ENCODE assay signal across 10 mouse cellular contexts in genomic region chr7:12992222-12992621, GRCm38 (mm10). TPM values are rescaled to one million over a fixed set of nuclear protein-coding genes. Genes with fewer than 3 reads are reported as not detected.
DNase-seq lines count a peak whose midpoint lies in the region; ATAC-seq and TF ChIP-seq lines count a peak whose summit lies in the region.
"Had no signal": no experiment of that assay in that cellular context is flagged by ENCODE, and none has a peak within 500 bp of the region (broad histone marks: within the 10 kb centered on the region; RNA-seq: fewer than 3 reads in every experiment).

No protein-coding gene starts in this region.

- no peak for TF ChIP-seq EP300 in liver, embryonic 14.5 days (IDR thresholded peaks at IDR 0.05; ENCODE audit: low read depth)

- H3K9me3 ChIP-seq in liver, embryonic 12.5 days (replicated peaks) = no peaks in the 10 kb centered on the region
- no peaks in the 10 kb centered on the region for H3K9me3 ChIP-seq in liver, embryonic 14.5 days (ENCODE audit: control insufficient read depth, low read length)
- no peaks in the 10 kb centered on the region for H3K9me3 ChIP-seq in limb, embryonic 10.5 days (replicated peaks)
- H3K9me3 ChIP-seq: liver, embryonic 15.5 days had no signal

- peak; percentile 60 for DNase-seq in liver
- peak; percentile 66 for DNase-seq in NIH3T3 (ENCODE audit: low read depth)
- peak in 1 of 3 experiments; percentile 50 for DNase-seq in liver, embryonic 14.5 days (ENCODE audit: low read depth in 3 of 3, low spot score in 3 of 3)
- peak; percentile 71 for DNase-seq in thymus, postnatal 14 days
- no peak for DNase-seq in right cerebral cortex, postnatal 10 days (ENCODE audit: low spot score in 2 of 2)
- no peak for DNase-seq in limb, embryonic 10.5 days (ENCODE audit: low spot score)
- DNase-seq: cerebellum, adult 2 months; gastrocnemius, postnatal 14 days had no signal

- H3K27me3 ChIP-seq in liver, embryonic 12.5 days (replicated peaks) = no peaks in the 10 kb centered on the region; the same call in 1 of the 2 replicates
- H3K27me3 ChIP-seq in liver, embryonic 14.5 days (ENCODE audit: control insufficient read depth, insufficient read depth, low read length) = no peaks in the 10 kb centered on the region
- no peaks in the 10 kb centered on the region for H3K27me3 ChIP-seq in limb, embryonic 10.5 days (ENCODE audit: low read depth, poor library complexity, severe bottlenecking)
- H3K27me3 ChIP-seq: liver, embryonic 15.5 days had no signal

- no peak overlapping the region for H3K27ac ChIP-seq in liver, embryonic 12.5 days
- no peak overlapping the region for H3K27ac ChIP-seq in liver, embryonic 14.5 days
- H3K27ac ChIP-seq in limb, embryonic 10.5 days = no peak overlapping the region
- H3K27ac ChIP-seq: liver, embryonic 15.5 days had no signal

- no peak for ATAC-seq in liver, embryonic 12.5 days
- no peak for ATAC-seq in liver, embryonic 14.5 days (ENCODE audit: insufficient read depth)

- WGBS in liver, embryonic 12.5 days (ENCODE audit: insufficient replicate concordance) = 1% methylated on average over 3 of the region's 3 CpGs
- 1% methylated on average over 3 of the region's 3 CpGs for WGBS in liver, embryonic 14.5 days (ENCODE audit: insufficient replicate concordance)
- 5% methylated on average over 3 of the region's 3 CpGs for WGBS in limb, embryonic 10.5 days

- H3K4me1 ChIP-seq in liver, embryonic 12.5 days = peaks cover 21% of the 10 kb centered on the region
- H3K4me1 ChIP-seq in liver, embryonic 14.5 days (replicated peaks; ENCODE audit: control insufficient read depth in 2 of 2, insufficient read depth in 2 of 2, low read length in 1 of 2) = peaks cover 12 to 17% of the 10 kb centered on the region in 2 experiments
- H3K4me1 ChIP-seq in limb, embryonic 10.5 days = no peaks in the 10 kb centered on the region

- no peaks in the 10 kb centered on the region for H3K36me3 ChIP-seq in liver, embryonic 12.5 days
- H3K36me3 ChIP-seq in liver, embryonic 14.5 days (replicated peaks; ENCODE audit: control insufficient read depth, insufficient read depth, low read depth) = no peaks in the 10 kb centered on the region
- no peaks in the 10 kb centered on the region for H3K36me3 ChIP-seq in limb, embryonic 10.5 days
- H3K36me3 ChIP-seq: liver, embryonic 15.5 days had no signal

- no peak overlapping the region for H3K9ac ChIP-seq in liver, embryonic 12.5 days
- H3K9ac ChIP-seq in liver, embryonic 14.5 days (replicated peaks) = no peak overlapping the region
- H3K9ac ChIP-seq: liver, embryonic 15.5 days had no signal

- no peak overlapping the region for H3K4me3 ChIP-seq in liver, embryonic 12.5 days
- H3K4me3 ChIP-seq in liver, embryonic 14.5 days (ENCODE audit: insufficient read depth in 1 of 2, low read depth in 2 of 2, low read length in 2 of 2) = no peak overlapping the region
- H3K4me3 ChIP-seq in limb, embryonic 10.5 days = no peak overlapping the region
- H3K4me3 ChIP-seq: liver, embryonic 15.5 days had no signal

- no peak overlapping the region for H3K4me2 ChIP-seq in liver, embryonic 12.5 days
- H3K4me2 ChIP-seq in liver, embryonic 14.5 days (ENCODE audit: low read depth) = no peak overlapping the region
- H3K4me2 ChIP-seq: liver, embryonic 15.5 days had no signal

- peak; percentile 67 for TF ChIP-seq CTCF in liver, embryonic 14.5 days (IDR thresholded peaks at IDR 0.05; ENCODE audit: low read depth)

RNA-seq across cellular contexts. Expression of gene Slc27a5, which starts 5.8 kb away (rescaled TPM):
- polyA plus RNA-seq in liver, embryonic 12.5 days (2016; fragmentation: Nextera tagmentation; extraction: Ambion mirVana) = 1.3 and 1.5 TPM in 2 replicates
- polyA plus RNA-seq in liver, embryonic 14.5 days (2012; rRNA removed) = 4.9 and 7.7 TPM in 2 replicates
- 10.1 and 10.7 TPM in 2 replicates for polyA plus RNA-seq in liver, embryonic 14.5 days (2014; fragmentation: Nextera tagmentation; extraction: Ambion mirVana)
- polyA plus RNA-seq in limb, embryonic 10.5 days (2016; fragmentation: Nextera tagmentation; extraction: Ambion mirVana) = not detected in 2 replicates

RNA-seq across cellular contexts. Expression of gene Trim28, which starts 6.7 kb away (rescaled TPM):
- 201 and 203 TPM in 2 replicates for polyA plus RNA-seq in liver, embryonic 12.5 days (2016; fragmentation: Nextera tagmentation; extraction: Ambion mirVana)
- polyA plus RNA-seq in liver, embryonic 14.5 days (2012; rRNA removed) = 119 and 138 TPM in 2 replicates
- polyA plus RNA-seq in liver, embryonic 14.5 days (2014; fragmentation: Nextera tagmentation; extraction: Ambion mirVana) = 93.4 and 111 TPM in 2 replicates
- polyA plus RNA-seq in limb, embryonic 10.5 days (2016; fragmentation: Nextera tagmentation; extraction: Ambion mirVana) = 561 and 585 TPM in 2 replicates

RNA-seq across cellular contexts. Expression of gene Zfp446, which starts 14.6 kb away (rescaled TPM):
- 5.4 and 5.7 TPM in 2 replicates for polyA plus RNA-seq in liver, embryonic 12.5 days (2016; fragmentation: Nextera tagmentation; extraction: Ambion mirVana)
- polyA plus RNA-seq in liver, embryonic 14.5 days (2012; rRNA removed) = 2.1 and 2.4 TPM in 2 replicates
- polyA plus RNA-seq in liver, embryonic 14.5 days (2014; fragmentation: Nextera tagmentation; extraction: Ambion mirVana) = 0.93 and 1.1 TPM in 2 replicates
- 14.0 and 14.9 TPM in 2 replicates for polyA plus RNA-seq in limb, embryonic 10.5 days (2016; fragmentation: Nextera tagmentation; extraction: Ambion mirVana)

RNA-seq across cellular contexts. Expression of gene Zbtb45, which starts 17.6 kb away (rescaled TPM):
- 16.2 and 20.0 TPM in 2 replicates for polyA plus RNA-seq in liver, embryonic 12.5 days (2016; fragmentation: Nextera tagmentation; extraction: Ambion mirVana)
- polyA plus RNA-seq in liver, embryonic 14.5 days (2012; rRNA removed) = 9.8 and 10.9 TPM in 2 replicates
- 10.5 and 13.4 TPM in 2 replicates for polyA plus RNA-seq in liver, embryonic 14.5 days (2014; fragmentation: Nextera tagmentation; extraction: Ambion mirVana)
- 29.1 and 31.8 TPM in 2 replicates for polyA plus RNA-seq in limb, embryonic 10.5 days (2016; fragmentation: Nextera tagmentation; extraction: Ambion mirVana)

RNA-seq across cellular contexts. Expression of gene Zfp324, which starts 26.6 kb away (rescaled TPM):
- 4.4 and 5.1 TPM in 2 replicates for polyA plus RNA-seq in liver, embryonic 12.5 days (2016; fragmentation: Nextera tagmentation; extraction: Ambion mirVana)
- polyA plus RNA-seq in liver, embryonic 14.5 days (2012; rRNA removed) = 1.7 and 1.8 TPM in 2 replicates
- 2.0 and 2.4 TPM in 2 replicates for polyA plus RNA-seq in liver, embryonic 14.5 days (2014; fragmentation: Nextera tagmentation; extraction: Ambion mirVana)
- 8.4 and 12.0 TPM in 2 replicates for polyA plus RNA-seq in limb, embryonic 10.5 days (2016; fragmentation: Nextera tagmentation; extraction: Ambion mirVana)

Comparison
In these comparisons a context has a peak if more than half of its experiments do, and no peak if none do; other contexts are left out.
1. DNase-seq: peak in liver (single experiment), NIH3T3 (single experiment) and thymus, postnatal 14 days (single experiment); none in right cerebral cortex, postnatal 10 days (0 of 2) and limb, embryonic 10.5 days (single experiment).